Mouse (Mus musculus) midbrain, postnatal 0 days (tissue): ENCODE measurements around the gene Riok1. TPM values are rescaled to one million over a fixed set of nuclear protein-coding genes. Genes with fewer than 3 reads are reported as not detected.

Experiments
- ATAC-seq: fragments of 200-750 bp; cut with Nextera tagmentation; 2 replicates; pipeline ENCODE4 v1.8.0; 2017; ENCODE audit warnings: moderate number of reproducible peaks, mild to moderate bottlenecking, moderate TSS enrichment, moderate library complexity; ENCODE audit not compliant: low FRiP score
- DNase-seq: peaks from one replicate; pipeline ENCODE4 v3.0.0-alpha.2; 2015; ENCODE audit warnings: low spot score
- H3K27ac ChIP-seq: fragments of 300-500 bp; sonication (generic); 2 replicates; pipeline ENCODE4 v1.5.1; 2014; ENCODE audit warnings: low read depth, mild to moderate bottlenecking, low read length, mixed read lengths
- H3K27me3 ChIP-seq: fragments of 300-500 bp; sonication (generic); 2 replicates; pipeline ENCODE4 v1.6.1; 2014; ENCODE audit warnings: low read length, control low read depth, mixed read lengths; ENCODE audit not compliant: insufficient read depth
- H3K36me3 ChIP-seq: fragments of 300-500 bp; sonication (generic); 2 replicates; pipeline ENCODE4 v1.6.1; 2014; ENCODE audit warnings: low read length, control low read depth, mixed read lengths; ENCODE audit not compliant: insufficient read depth
- H3K4me1 ChIP-seq: fragments of 300-500 bp; sonication (generic); 2 replicates; pipeline ENCODE4 v1.6.1; 2014; ENCODE audit warnings: mild to moderate bottlenecking, control low read depth, antibody characterized with exemption, low read length, mixed read lengths; ENCODE audit not compliant: insufficient read depth
- H3K4me2 ChIP-seq: fragments of 300-500 bp; sonication (generic); 2 replicates; pipeline ENCODE4 v1.6.1; 2014; ENCODE audit warnings: low read depth, mild to moderate bottlenecking, low read length, mixed read lengths; ENCODE audit not compliant: poor library complexity, severe bottlenecking
- H3K4me3 ChIP-seq: fragments of 300-500 bp; sonication (generic); 2 replicates; pipeline ENCODE4 v1.5.1; 2014; ENCODE audit warnings: low read depth, mild to moderate bottlenecking, low read length, moderate library complexity
- H3K9ac ChIP-seq: fragments of 300-500 bp; sonication (generic); replicated peaks from 2 replicates; pipeline ENCODE4 v1.6.1; 2014; ENCODE audit warnings: mild to moderate bottlenecking, low read length, moderate library complexity, mixed read lengths; ENCODE audit not compliant: poor library complexity, severe bottlenecking
- H3K9me3 ChIP-seq: fragments of 300-500 bp; sonication (generic); 2 replicates; pipeline ENCODE4 v1.6.1; 2016; ENCODE audit warnings: low read length, control low read depth
- CTCF ChIP-seq: IDR thresholded peaks from 2 replicates; pipeline ENCODE4 v1.5.1; 2016; ENCODE audit warnings: antibody characterized with exemption, mild to moderate bottlenecking
- WGBS: fragments of 180-500 bp; shearing (Covaris S2); extraction: QIAGEN DNeasy Blood & Tissue Kit; methylation state at CpG from one replicate; pipeline ENCODE4 v1.1.7; 2014; 5-methylcytosine and 5-hydroxymethylcytosine counted together
- polyA plus RNA-seq: library from polyadenylated mRNA; unstranded; fragments of >200 nt; fragmentation: Nextera tagmentation; extraction: Ambion mirVana; gene quantifications from 2 replicates; pipeline ENCODE4 v1.2.1, GENCODE M21; 2015
- total RNA-seq: library from RNA; depleted of rRNA; stranded (reverse); fragments of >200 nt; gene quantifications from 2 replicates; pipeline ENCODE4 v1.2.3, GENCODE M21; 2014

Gene Riok1
- total and polyA plus RNA-seq, 2 experiments from 2014 or later = 24.5 to 44.3 TPM

DNA sequence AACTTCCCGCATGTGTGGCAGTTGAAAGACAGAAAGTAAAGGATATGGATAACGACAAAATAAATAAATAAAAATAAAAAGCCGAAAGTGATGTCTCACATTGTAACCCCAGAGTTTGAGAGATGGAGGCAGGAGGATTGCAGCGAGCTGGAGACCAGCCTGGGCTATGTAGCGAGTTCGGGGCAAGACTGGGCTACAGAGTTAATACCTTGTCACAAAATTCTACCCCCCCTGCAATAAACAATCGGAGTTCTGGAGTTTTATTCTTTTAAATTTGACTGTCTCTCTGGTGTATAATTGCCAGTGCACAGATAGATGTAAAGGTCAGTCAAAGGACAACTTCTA is 42.4 kb upstream of the Riok1 start:
- no peak for TF ChIP-seq CTCF
- DNase-seq (no peak), ATAC-seq (peak; percentile 54)
- Histone ChIP-seq H3K4me2 (peak overlapping the region; percentile 67), H3K27me3 (no peaks in the 10 kb centered on the region), H3K36me3 (peaks cover 14% of the 10 kb centered on the region), H3K9ac (peak overlapping the region; percentile 93), H3K4me1 (peaks cover 9% of the 10 kb centered on the region), H3K9me3 (no peaks in the 10 kb centered on the region), H3K4me3 (peak overlapping the region; percentile 96), H3K27ac (no peak overlapping the region)
- 18% methylated on average over 7 of the region's 7 CpGs for WGBS

GRCm38 (mm10) chr13:37999713-38000112 is 37.1 kb upstream of the Riok1 start:
- Histone ChIP-seq H3K27me3 (no peaks in the 10 kb centered on the region), H3K27ac (no peak overlapping the region), H3K9me3 (no peaks in the 10 kb centered on the region), H3K4me1 (no peaks in the 10 kb centered on the region), H3K9ac (no peak overlapping the region), H3K4me3 (no peak overlapping the region), H3K4me2 (no peak overlapping the region), H3K36me3 (no peaks in the 10 kb centered on the region)
- WGBS = 40% methylated on average over 3 of the region's 3 CpGs
- TF ChIP-seq CTCF = no peak
- no peak for ATAC-seq
- DNase-seq = no peak

DNA sequence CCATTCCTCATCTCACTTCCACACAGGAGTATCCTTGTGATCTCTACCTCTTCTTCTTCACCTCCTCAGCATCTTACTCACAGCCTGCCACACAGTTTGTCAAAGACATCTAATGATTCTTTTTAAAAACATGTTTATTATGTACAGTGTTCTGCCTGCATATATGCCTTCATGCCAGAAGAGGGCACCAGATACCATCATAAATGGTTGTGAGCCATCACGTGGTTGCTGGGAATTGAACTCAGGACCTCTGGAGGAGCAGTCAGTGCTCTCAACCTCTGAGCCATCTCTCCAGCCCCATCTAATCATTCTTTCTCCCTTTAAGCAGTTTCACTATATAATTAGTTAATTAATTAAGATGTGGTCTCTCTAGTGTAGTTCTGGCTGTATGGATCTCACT is 34.3 kb upstream of the Riok1 start:
- DNase-seq = no peak
- ATAC-seq = no peak
- no peaks in the 10 kb centered on the region for H3K27me3 ChIP-seq
- WGBS = 46% methylated on average over 1 of the region's 1 CpGs
- no peak; the same call in 1 of the 2 replicates for TF ChIP-seq CTCF
- H3K9me3 ChIP-seq = no peaks in the 10 kb centered on the region
- no peaks in the 10 kb centered on the region for H3K36me3 ChIP-seq
- no peak overlapping the region for H3K4me2 ChIP-seq
- H3K27ac ChIP-seq = no peak overlapping the region
- H3K9ac ChIP-seq = no peak overlapping the region
- H3K4me1 ChIP-seq = no peaks in the 10 kb centered on the region
- H3K4me3 ChIP-seq = no peak overlapping the region

DNA sequence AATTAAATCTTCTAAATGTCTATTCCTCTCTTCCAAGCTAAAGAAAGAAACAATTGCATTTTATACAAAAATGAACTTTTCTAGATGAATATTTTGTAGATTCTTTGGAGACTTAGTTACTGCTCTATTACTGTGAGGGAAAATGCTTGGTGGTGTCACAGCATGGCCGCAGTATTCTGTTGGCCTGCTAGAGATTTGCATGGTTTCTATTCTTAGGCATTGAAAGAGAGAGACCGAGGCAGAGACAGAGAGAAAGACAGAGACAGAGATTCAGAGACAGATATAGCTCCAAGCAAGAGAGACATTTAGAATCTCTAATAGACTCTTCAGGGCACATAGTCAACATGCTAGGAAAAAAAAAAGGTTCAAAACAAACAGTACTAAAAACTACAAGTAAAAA is 28.8 kb upstream of the Riok1 start:
- Histone ChIP-seq H3K36me3 (no peaks in the 10 kb centered on the region), H3K9ac (no peak overlapping the region), H3K4me1 (no peaks in the 10 kb centered on the region), H3K4me2 (no peak overlapping the region), H3K27ac (no peak overlapping the region), H3K4me3 (no peak overlapping the region), H3K9me3 (no peaks in the 10 kb centered on the region), H3K27me3 (no peaks in the 10 kb centered on the region)
- TF ChIP-seq CTCF = no peak
- 88% methylated on average over 2 of the region's 2 CpGs for WGBS
- DNase-seq (no peak), ATAC-seq (no peak)

DNA sequence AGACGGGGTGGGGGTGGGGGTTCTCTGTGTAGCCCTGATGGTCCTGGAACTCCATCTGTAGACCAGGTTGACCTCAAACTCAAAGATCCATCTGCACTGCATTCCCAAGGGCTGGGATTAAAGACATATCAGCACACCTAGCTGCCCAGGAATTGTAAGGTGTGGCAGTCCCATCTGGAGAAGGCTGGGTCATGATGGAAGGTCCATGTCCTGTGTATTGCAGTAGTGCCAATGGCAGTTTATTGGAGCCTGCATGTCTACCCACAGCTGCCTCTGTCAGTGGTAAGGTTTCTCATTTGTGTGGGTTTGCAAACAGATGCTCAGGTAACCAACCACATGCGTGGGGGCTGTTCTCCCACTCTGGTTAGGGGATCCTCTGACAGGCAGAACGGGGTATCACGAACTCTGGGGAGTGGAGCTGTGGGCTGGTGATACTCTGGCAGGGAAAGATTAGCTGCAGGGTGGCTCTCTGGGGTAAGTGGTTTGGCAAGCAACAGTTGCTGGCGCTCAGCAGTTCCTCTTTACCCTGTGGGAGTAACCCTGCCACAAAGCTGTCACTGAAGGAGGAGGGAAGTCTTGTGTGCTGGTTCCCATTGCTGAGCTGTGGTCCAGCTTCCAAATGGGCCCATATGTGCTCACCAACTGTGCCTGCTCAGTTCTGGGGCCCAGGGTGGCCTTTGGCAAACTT is 26.9 kb upstream of the Riok1 start:
- DNase-seq (no peak), ATAC-seq (no peak)
- WGBS = 85% methylated on average over 5 of the region's 5 CpGs
- no peaks in the 10 kb centered on the region for H3K36me3 ChIP-seq
- H3K4me2 ChIP-seq = no peak overlapping the region
- H3K4me1 ChIP-seq = no peaks in the 10 kb centered on the region
- no peak for TF ChIP-seq CTCF
- H3K9me3 ChIP-seq = no peaks in the 10 kb centered on the region
- no peak overlapping the region for H3K9ac ChIP-seq
- H3K27ac ChIP-seq = no peak overlapping the region
- no peak overlapping the region for H3K4me3 ChIP-seq
- H3K27me3 ChIP-seq = no peaks in the 10 kb centered on the region

DNA sequence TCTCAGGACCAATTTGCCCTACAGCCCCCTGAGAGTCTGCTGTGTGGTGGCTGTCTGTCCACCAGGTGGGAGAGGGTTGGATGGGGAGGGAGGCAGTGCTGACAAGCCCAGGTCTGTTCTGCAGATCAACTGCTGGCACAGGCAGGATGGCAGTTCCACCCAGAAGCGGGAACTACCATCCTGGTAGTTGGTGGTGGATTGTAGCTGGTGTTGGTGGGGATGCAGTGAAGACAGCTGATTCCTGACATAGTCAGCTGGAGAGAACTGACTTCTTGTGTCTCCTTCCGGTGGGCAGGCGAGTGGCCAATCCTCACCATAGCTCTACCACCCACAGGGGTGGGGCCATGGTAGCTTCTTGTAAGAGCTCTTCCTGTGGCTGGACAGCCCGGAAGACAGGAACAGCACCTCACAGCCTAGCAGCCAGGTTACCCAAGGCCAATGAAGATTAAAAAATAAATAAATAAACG is 26.3 kb upstream of the Riok1 start:
- WGBS = 80% methylated on average over 5 of the region's 5 CpGs

More for the DNA sequence above, 26.3 kb upstream of the Riok1 start:
- DNase-seq = no peak
- H3K9me3 ChIP-seq = no peaks in the 10 kb centered on the region
- no peak overlapping the region for H3K4me2 ChIP-seq
- H3K4me3 ChIP-seq = no peak overlapping the region
- TF ChIP-seq CTCF = no peak
- no peak for ATAC-seq
- no peaks in the 10 kb centered on the region for H3K4me1 ChIP-seq
- H3K9ac ChIP-seq = no peak overlapping the region
- no peaks in the 10 kb centered on the region for H3K27me3 ChIP-seq
- H3K27ac ChIP-seq = no peak overlapping the region
- no peaks in the 10 kb centered on the region for H3K36me3 ChIP-seq
